Mouse (Mus musculus) forebrain, embryonic 14.5 days (tissue): ENCODE measurements around the gene Gas2l3. TPM values are rescaled to one million over a fixed set of nuclear protein-coding genes. Genes with fewer than 3 reads are reported as not detected.
A peak's percentile ranks its signal among the peaks of the same experiment; 100 is the strongest.

Experiments used
- ATAC-seq: fragments of 200-750 bp; cut with Nextera tagmentation; 2 replicates; pipeline ENCODE4 v1.8.0; 2017; ENCODE audit warnings: mild to moderate bottlenecking, moderate library complexity
- DNase-seq: peaks from one replicate; pipeline ENCODE4 v3.0.0-alpha.2; 2015; ENCODE audit warnings: low spot score
- H3K27ac ChIP-seq: fragments of 300-500 bp; sonication (generic); 2 replicates; pipeline ENCODE4 v1.5.1; 2014; ENCODE audit warnings: low read depth, mild to moderate bottlenecking, control low read depth, low read length, moderate library complexity
- H3K27me3 ChIP-seq: fragments of 300-500 bp; sonication (generic); replicated peaks from 2 replicates; pipeline ENCODE4 v1.6.1; 2014; ENCODE audit warnings: low read length, control low read depth, mixed read lengths; ENCODE audit not compliant: control insufficient read depth, insufficient read depth
- H3K36me3 ChIP-seq: fragments of 300-500 bp; sonication (generic); 2 replicates; pipeline ENCODE4 v1.6.1; 2014; ENCODE audit warnings: low read length, control low read depth; ENCODE audit not compliant: control insufficient read depth, insufficient read depth
- H3K4me1 ChIP-seq: fragments of 300-500 bp; sonication (generic); 2 replicates; pipeline ENCODE4 v1.6.1; 2014; ENCODE audit warnings: antibody characterized with exemption, low read length, control low read depth; ENCODE audit not compliant: control insufficient read depth, insufficient read depth
- H3K4me2 ChIP-seq: fragments of 300-500 bp; sonication (generic); 2 replicates; pipeline ENCODE4 v1.6.1; 2014; ENCODE audit warnings: mild to moderate bottlenecking, control low read depth, low read length
- H3K4me3 ChIP-seq: fragments of 300-500 bp; sonication (generic); 2 replicates; pipeline ENCODE4 v1.5.1; 2014; ENCODE audit warnings: low read depth, low read length, control low read depth
- H3K9ac ChIP-seq: fragments of 300-500 bp; sonication (generic); 2 replicates; pipeline ENCODE4 v1.6.1; 2014; ENCODE audit warnings: mild to moderate bottlenecking, low read length, control low read depth, moderate library complexity
- H3K9me3 ChIP-seq: fragments of 300-500 bp; sonication (generic); replicated peaks from 2 replicates; pipeline ENCODE4 v1.6.1; 2016; ENCODE audit warnings: low read length, control low read depth, mixed read lengths; ENCODE audit not compliant: control insufficient read depth
- WGBS: fragments of 180-500 bp; shearing (Covaris S2); extraction: QIAGEN DNeasy Blood & Tissue Kit; methylation state at CpG from one replicate; pipeline ENCODE4 v1.1.7; 2014; 5-methylcytosine and 5-hydroxymethylcytosine counted together
- polyA plus RNA-seq: library from polyadenylated mRNA; unstranded; fragments of >200 nt; fragmentation: Nextera tagmentation; extraction: Ambion mirVana; gene quantifications from 2 replicates; pipeline ENCODE4 v1.2.1, GENCODE M21; 2014

The Gas2l3 gene
- polyA plus RNA-seq, 1 experiment from 2014 or later = 7.7 TPM

DNA sequence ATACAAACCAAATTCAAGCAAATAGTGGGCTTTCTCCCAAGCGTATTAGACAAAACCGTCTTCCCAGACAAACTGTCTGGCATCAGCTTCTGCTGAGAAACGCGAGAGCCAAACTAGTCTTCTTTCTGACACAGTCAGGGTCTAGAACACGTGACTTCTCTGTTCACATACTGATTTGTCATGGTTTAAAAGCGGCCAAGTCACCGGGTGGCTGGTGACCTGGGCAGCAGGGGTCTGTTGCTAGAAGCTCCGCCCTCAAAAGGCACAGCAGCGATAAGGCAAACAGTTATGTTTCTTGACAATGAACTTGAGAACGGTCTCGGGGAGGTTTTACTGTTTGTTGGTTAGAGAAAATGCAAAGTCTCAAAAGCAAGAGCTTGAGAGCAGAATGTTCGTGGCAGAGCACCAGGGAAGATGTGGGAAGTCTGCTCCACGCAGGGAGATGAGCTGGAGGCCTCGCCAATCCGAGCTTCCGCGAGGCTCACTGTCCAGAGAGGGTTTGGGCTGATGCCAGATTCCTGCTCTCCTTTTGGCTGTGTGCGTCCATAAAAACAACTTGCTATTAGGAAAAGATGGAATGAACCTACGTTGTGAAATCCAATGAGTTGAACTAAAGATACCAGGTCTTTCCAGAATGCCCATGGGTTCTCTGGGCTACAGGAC lies 43.0 kb downstream of the Gas2l3 start:
- Histone ChIP-seq H3K9ac (no peak overlapping the region), H3K27me3 (no peaks in the 10 kb centered on the region), H3K36me3 (no peaks in the 10 kb centered on the region), H3K4me2 (no peak overlapping the region), H3K4me3 (no peak overlapping the region), H3K27ac (no peak overlapping the region), H3K9me3 (no peaks in the 10 kb centered on the region), H3K4me1 (no peaks in the 10 kb centered on the region; the same call in 1 of the 2 replicates)
- no peak for ATAC-seq
- 83% methylated on average over 19 of the region's 19 CpGs for WGBS
- DNase-seq = peak; percentile 4

DNA sequence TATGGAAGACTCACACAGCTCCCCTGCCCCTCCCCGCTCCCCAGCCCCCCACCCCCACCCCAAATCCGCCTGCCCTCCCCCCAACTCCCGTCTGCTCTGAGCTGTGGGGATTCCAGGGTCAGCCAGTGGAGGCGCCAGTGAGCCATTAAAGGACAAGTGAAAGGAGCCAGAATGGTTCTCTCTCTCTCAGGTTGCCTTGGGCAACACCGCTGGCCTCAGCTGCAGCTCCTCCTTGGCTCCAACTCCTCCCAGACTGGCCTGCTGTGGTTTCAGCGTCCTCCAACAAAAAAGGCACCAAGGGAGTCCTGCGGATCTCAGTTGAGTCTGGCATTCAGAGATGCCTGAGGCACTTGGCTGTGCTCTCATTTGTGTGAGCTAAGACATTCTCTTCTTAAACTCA lies 47.9 kb downstream of the Gas2l3 start:
- peak overlapping the region; percentile 12; the same call in 1 of the 2 replicates for H3K4me2 ChIP-seq
- peak; percentile 49; the same call in 1 of the 2 replicates for ATAC-seq

DNA sequence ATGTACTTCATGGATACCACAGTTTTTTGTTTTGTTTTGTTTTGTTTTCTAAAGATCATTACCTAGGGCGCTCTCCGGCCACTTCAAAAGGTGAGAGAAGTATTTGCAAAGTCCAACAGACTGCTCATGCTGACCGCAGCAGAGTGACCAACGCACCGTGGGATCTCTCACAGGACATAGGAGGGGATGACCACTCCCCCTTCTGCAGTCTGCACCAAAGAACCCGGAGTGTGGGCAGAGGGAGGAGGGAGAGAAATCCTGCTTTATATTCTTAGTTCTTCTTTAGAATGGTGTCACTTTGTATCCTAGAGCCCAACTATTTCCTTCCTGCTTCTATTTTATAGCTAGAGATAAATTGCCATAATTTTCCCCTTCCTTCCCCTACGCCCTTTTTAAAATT lies 48.4 kb downstream of the Gas2l3 start:
- no peaks in the 10 kb centered on the region for H3K36me3 ChIP-seq
- ATAC-seq (no peak), DNase-seq (no peak)
- H3K27me3 ChIP-seq = no peaks in the 10 kb centered on the region
- no peak overlapping the region for H3K4me3 ChIP-seq
- 0 out of 2 replicates have a peak overlapping the region, but pooled peaks have one; percentile 12 for H3K4me2 ChIP-seq
- no peak overlapping the region for H3K27ac ChIP-seq
- 28% methylated on average over 7 of the region's 7 CpGs for WGBS
- H3K4me1 ChIP-seq = no peaks in the 10 kb centered on the region; the same call in 1 of the 2 replicates
- no peak overlapping the region for H3K9ac ChIP-seq
- no peaks in the 10 kb centered on the region for H3K9me3 ChIP-seq

More for the DNA sequence above, 47.9 kb downstream of the Gas2l3 start:
- no peaks in the 10 kb centered on the region for H3K9me3 ChIP-seq
- DNase-seq = peak; percentile 65
- H3K9ac ChIP-seq = no peak overlapping the region
- H3K27ac ChIP-seq = no peak overlapping the region
- H3K4me3 ChIP-seq = no peak overlapping the region
- H3K27me3 ChIP-seq = no peaks in the 10 kb centered on the region
- no peaks in the 10 kb centered on the region for H3K36me3 ChIP-seq
- no peaks in the 10 kb centered on the region; the same call in 1 of the 2 replicates for H3K4me1 ChIP-seq
- 2% methylated on average over 7 of the region's 7 CpGs for WGBS

DNA sequence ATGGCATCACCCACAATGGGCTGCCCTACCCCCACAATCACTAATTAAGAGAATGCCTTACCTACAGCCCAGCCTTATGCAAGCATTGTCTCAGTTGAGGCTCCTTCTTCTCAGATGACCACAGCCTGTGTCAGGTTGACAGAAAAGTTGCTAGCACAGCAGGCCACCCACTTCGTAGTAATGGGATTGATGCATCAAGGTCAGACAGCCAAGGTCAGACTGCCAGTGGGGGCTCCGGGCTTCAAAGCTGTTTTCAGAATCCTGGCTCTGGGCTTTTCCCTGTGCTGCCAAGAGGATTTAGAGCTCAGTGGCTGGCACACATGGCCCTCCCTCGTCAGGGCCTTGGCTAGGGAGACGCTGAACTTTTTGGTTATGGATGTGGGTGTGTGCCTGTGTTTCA lies 51.1 kb downstream of the Gas2l3 start:
- no peak overlapping the region for H3K4me3 ChIP-seq
- H3K27ac ChIP-seq = no peak overlapping the region
- peak; percentile 2 for DNase-seq
- H3K27me3 ChIP-seq = no peaks in the 10 kb centered on the region
- H3K9me3 ChIP-seq = no peaks in the 10 kb centered on the region
- H3K9ac ChIP-seq = no peak overlapping the region
- H3K4me2 ChIP-seq = no peak overlapping the region
- H3K36me3 ChIP-seq = no peaks in the 10 kb centered on the region
- no peaks in the 10 kb centered on the region; the same call in 1 of the 2 replicates for H3K4me1 ChIP-seq
- 43% methylated on average over 4 of the region's 4 CpGs for WGBS
- ATAC-seq = 0 out of 2 replicates have a peak, but pooled peaks have one; percentile 17

DNA sequence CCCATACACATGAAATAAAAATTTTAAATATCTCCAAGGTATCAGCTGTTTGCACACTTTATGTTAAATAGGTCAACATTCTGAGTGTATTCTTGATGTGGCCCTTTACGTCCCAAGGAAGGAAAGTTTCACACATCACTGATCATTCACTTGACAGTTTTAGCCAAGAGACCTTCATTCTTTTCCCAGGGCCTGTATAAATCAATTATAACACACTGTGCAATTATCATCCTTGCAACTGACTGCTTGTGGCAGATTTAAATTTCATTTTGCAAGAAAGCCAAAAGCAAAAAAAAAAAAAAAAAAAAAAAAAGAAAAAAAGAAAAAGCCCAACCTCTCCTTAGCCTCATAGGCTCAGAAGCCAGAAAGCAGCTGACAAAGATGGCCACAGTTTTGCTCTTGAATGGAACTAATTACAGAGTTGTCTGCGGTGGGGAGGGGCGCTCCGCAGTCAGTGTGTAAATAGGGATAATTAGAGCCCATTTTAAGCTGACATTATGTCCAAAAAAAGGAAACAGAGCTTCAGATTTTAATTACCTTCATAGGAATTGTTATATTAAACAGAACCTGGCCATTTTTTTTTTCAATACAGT lies 52.1 kb downstream of the Gas2l3 start:
- ATAC-seq = peak; percentile 68
- no peaks in the 10 kb centered on the region for H3K9me3 ChIP-seq
- no peak overlapping the region for H3K4me3 ChIP-seq
- H3K4me1 ChIP-seq = no peaks in the 10 kb centered on the region; the same call in 1 of the 2 replicates
- H3K9ac ChIP-seq = no peak overlapping the region
- no peaks in the 10 kb centered on the region for H3K27me3 ChIP-seq
- DNase-seq = peak; percentile 73
- WGBS = 22% methylated on average over 4 of the region's 4 CpGs
- no peak overlapping the region for H3K27ac ChIP-seq
- no peaks in the 10 kb centered on the region for H3K36me3 ChIP-seq
- no peak overlapping the region for H3K4me2 ChIP-seq

DNA sequence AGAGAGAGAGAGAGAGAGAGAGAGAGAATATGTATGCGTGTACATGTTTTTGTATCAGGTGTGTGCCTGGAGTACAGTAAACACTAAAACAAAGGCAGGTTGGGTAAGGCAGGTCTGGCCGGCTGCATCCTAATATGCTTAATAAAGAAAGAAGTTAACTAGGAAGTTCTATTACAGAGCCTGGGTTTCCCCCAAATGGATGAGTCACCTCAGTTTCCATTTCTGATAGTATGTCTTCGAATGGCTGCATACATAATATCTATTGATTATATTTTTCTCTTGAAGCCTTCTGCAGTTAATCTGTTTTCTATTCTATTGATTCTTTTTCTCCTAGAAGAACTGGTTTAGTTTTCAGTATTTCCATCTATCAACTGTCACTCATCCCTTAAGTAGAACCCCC lies 57.3 kb downstream of the Gas2l3 start:
- Histone ChIP-seq H3K4me2 (no peak overlapping the region), H3K4me1 (no peaks in the 10 kb centered on the region), H3K4me3 (no peak overlapping the region), H3K9ac (no peak overlapping the region), H3K27me3 (no peaks in the 10 kb centered on the region), H3K36me3 (no peaks in the 10 kb centered on the region), H3K27ac (no peak overlapping the region), H3K9me3 (no peaks in the 10 kb centered on the region)
- no peak for ATAC-seq
- no peak for DNase-seq
- WGBS = 92% methylated on average over 3 of the region's 3 CpGs

DNA sequence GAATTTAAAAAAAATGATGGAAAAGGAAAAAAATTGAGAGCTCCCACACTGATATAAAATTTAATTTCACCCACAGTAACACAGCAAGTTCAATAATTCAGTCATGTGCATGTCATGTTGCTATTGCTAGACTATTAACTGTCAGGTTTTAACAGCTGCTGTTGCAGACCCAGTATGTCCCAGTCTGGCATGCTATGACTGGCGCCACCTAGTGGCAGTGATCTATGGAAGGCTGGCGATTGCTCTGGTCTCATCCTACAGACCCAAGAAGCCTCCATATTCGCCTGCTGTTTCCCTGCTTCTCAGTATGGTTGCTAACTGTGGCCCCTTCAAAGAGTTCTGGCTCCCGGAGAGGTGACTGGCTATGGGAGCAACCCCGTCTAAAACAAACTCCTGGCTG lies 60.3 kb downstream of the Gas2l3 start:
- peak; percentile 86 for DNase-seq
- 8% methylated on average over 5 of the region's 5 CpGs for WGBS
- ATAC-seq = peak; percentile 86

DNA sequence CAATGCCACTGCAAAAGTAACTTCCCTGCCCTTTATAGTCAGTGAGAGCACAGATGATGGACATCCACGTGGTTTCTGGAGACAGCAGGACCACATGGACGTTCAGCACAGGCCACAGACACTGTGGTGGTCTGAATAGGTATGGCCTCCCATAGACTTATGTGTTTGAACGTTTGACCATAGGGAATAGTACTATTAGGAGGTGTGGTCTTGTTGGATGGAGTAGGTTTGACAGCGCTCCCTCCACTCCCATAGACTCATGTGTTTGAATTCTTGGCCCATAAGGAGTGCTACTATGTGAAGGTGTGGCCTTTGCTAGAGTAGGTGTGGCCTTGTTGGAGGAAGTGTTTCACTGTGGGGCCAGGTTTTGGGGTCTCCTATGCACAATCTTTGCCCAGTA lies 66.0 kb downstream of the Gas2l3 start:
- ATAC-seq (no peak), DNase-seq (no peak)
- no peak overlapping the region for H3K27ac ChIP-seq
- no peaks in the 10 kb centered on the region for H3K9me3 ChIP-seq
- H3K4me2 ChIP-seq = no peak overlapping the region
- H3K36me3 ChIP-seq = no peaks in the 10 kb centered on the region
- H3K27me3 ChIP-seq = no peaks in the 10 kb centered on the region
- 74% methylated on average over 4 of the region's 4 CpGs for WGBS
- H3K4me3 ChIP-seq = no peak overlapping the region
- no peak overlapping the region for H3K9ac ChIP-seq
- no peaks in the 10 kb centered on the region for H3K4me1 ChIP-seq

More for the DNA sequence above, 60.3 kb downstream of the Gas2l3 start:
- Histone ChIP-seq H3K4me2 (no peak overlapping the region), H3K4me1 (no peaks in the 10 kb centered on the region), H3K27ac (no peak overlapping the region), H3K9me3 (no peaks in the 10 kb centered on the region), H3K4me3 (no peak overlapping the region), H3K9ac (no peak overlapping the region), H3K27me3 (no peaks in the 10 kb centered on the region), H3K36me3 (no peaks in the 10 kb centered on the region)

DNA sequence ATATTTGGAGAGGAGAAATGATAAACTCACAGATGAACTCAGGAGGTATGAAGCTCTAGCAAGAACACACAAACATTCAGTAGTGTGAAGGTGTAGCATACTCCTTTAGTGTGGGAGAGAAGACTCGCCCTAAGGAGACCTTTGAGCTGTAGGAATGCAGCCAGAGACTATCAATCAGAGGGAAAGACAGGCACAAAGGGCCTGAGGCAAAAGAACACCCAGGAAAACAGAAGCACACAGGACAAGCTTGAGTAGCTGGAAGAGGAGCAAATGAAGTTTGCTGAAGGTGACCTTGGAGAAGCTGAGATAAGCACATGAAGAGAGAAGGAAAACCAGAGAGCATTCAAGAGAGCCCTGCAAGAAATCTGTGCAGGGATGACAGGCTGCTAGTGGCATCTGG lies 73.7 kb downstream of the Gas2l3 start:
- DNase-seq (no peak), ATAC-seq (no peak)
- 50% methylated on average over 1 of the region's 1 CpGs for WGBS
- H3K27ac ChIP-seq = no peak overlapping the region
- H3K36me3 ChIP-seq = no peaks in the 10 kb centered on the region
- H3K9ac ChIP-seq = no peak overlapping the region
- no peaks in the 10 kb centered on the region for H3K27me3 ChIP-seq
- no peaks in the 10 kb centered on the region for H3K9me3 ChIP-seq
- H3K4me3 ChIP-seq = no peak overlapping the region
- H3K4me1 ChIP-seq = no peaks in the 10 kb centered on the region
- no peak overlapping the region for H3K4me2 ChIP-seq
